Mouse (Mus musculus) thymus, adult 18-20 months (tissue): Measurements from ENCODE around the gene Pld3.

Source experiments
- DNase-seq, 2 experiments: peaks; one replicate each; pipeline ENCODE4 v3.0.0; 2022; ENCODE audit warnings: mixed read lengths in 2 of 2

The Pld3 gene

DNA sequence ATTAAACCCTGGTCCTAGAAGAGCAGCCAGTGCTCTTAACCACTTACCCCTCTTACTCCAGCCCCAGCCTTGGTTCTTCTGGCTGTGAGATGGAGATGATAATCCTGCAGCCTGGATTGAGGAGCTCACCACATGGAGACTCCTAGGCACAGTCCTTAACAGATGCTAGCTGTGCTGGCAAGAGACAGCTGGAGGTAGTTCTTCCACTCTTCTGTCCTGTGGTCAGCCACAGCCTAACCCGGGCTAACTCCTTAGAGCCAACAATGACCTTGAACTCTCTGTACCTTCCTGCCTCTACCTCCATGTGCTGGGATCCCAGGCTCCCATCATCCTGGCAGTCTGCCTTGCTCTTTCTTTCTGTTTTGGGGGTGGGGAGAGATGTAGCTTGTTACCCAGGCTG, 8.0 kb upstream of the Pld3 start:
- DNase-seq, result no peak

DNA sequence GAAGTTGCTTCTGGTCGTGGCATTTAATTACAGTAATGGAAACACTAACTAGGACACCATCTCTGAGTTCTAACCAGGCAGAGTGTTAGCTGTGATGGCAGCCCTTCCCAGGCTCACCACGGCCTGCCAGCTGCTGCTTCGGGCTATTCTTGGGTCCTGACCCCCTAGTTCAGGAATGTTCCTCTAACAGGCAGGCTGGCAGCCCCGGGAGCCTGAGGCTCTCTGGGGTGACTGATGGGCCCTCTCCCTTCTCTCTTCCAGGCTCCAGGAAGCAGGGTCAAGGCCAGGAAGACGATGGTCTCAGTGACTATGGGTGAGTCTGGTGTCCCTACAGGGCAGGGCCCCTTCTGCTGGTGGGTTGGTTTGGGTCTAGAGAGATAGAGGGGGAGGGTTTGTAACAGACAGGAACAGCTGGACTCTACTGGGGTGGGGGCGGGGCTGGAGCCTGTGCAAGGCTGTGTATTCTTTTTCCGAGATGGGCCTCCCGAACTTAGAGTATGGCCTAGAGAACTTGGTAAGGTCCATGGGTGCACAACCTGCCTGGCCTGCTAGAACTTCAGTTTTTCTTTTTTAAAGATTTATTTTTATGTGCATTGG, 7.4 kb upstream of the Pld3 start:
- DNase-seq, result no peak

DNA sequence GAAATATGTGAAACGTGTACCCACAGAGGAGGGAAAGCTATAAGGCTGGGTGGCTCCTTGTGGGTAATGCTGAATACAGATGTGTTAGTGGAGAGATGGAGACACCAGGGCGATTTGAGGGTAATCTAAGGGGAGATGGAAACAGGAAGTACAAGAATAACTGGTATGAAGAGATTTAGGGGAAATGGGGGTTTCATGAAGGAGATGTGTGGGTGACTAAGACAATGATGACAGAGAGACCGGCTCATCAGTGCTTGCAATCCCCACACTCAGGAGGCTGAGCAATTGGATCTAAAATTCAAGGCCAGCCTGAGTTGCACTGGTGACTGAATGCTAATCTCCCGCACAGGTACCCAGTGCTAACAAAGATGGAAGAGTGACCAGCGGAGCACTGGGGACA, 948 bp downstream of the Pld3 start:
- no peak for DNase-seq

DNA sequence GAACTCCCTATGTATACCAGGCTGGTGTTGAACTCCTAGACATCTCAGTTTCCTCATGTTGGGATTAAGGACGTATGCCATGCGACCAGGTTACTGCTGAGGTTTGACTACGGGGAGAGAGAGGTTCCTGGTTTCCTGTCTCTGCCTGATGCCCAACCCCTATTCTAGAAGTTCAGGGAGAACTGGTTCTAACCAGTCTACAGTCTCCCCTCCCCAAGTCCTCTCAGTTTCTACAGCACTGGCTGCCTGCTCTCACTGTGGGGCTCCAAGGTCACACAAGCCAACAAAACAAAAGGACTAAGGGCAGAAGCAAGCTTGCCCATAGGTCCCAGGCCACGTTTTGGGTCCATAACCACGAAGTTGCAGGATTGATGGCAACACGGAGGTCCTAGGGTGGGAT, 3.4 kb downstream of the Pld3 start:
- DNase-seq, result no peak

DNA sequence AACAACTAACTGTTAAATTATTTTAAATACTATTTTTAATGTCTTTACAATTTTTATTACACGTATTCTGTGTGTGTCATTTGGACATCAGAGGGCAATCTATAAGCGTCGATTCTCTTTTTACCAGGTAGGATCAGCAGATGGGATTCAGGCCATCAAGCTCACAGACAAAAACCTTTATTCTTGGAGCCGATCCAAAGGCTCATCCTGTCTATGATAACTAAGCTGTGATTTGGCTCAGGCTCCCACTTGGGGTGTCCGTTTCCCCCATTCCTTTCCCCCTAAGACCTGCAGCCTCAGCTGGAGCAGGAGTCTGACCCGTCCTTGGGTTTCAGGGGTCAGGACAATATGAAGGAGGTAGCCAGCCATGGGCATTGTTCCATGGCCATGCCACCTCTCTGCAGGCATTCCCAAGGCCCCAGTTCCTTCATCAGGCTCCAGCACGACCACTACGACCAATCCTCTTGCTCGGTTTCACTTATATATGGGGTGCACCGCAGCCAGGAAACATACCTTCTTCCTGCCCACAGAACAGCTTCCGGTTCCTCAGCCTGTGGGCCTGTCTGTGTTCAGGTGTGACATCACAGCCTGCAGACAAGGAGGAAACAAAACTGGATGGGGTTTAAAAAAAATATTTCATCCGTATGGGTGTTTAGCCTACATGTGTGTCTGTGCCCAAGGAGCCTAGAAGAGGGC, 8.2 kb downstream of the Pld3 start:
- DNase-seq, result peak; percentile 65 to 86

DNA sequence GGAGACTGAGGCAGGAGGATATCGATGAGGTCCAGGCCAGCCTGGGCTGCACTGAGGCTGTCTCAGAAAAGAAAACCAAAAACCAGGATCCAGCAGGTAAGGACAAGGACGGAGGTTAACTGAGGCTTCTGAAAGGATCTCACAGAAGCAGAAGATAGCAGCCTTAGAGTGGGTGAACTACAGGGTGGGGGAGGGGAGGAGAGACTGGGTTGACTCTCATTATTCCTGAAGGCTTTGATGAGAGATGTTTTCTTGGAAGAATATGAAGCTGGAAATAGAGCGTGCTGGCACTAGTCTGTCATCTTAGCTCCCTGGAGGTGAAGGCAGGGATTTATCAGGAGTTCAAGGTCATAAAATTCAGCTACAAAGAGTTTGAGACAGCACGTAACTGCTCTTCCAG, 9.2 kb downstream of the Pld3 start:
- no peak for DNase-seq

DNA sequence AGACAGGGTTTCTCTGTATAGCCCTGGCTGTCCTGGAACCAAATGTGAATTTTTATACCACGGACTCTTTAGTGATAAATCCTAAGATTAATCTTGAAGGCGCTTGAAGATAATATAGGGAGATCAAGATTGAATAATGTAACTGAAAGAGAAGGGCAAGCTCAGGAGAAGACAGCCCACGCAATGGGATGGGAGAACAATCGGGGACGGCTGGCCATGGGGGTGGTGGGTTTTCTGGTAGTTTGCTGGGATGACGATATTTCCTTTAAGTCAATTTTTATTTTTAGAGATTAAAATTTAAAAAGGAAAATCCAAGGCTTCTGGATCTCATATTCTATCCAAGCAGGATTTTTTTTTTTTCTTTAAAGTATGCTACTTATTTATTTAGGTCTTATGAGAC, 10.0 kb downstream of the Pld3 start:
- no peak for DNase-seq

DNA sequence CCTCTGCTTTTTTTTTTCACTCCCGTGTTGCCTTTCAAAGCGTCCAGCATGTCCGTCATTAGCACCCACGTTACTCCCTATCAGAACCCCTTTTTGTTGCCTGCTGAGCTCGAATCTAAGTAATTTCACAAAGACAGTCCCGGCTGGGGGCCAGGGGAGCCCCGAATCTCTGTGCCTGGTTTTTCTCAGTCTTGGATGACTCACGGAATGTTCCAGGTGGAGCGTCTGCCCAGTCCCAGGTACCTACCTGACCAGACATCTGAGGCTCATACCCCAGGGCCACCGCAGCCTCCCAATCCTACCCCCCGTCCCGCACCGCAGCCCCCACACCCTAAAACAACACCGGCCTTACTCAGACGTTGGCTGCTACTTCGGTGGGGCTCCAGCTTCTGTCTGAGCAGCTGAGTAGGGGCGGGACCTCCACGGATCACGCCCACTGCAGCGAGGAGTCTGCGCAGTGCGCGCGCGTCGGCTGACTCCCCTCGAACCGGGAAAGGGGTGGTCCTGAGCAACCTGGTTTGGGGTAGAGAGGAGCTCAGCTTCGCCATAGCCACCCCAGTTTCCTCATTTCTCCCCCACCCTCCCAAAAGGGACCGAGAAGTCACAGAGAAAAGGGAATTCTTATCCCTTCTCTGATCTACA, 10.5 kb downstream of the Pld3 start:
- peak; percentile 93 to 94 for DNase-seq

DNA sequence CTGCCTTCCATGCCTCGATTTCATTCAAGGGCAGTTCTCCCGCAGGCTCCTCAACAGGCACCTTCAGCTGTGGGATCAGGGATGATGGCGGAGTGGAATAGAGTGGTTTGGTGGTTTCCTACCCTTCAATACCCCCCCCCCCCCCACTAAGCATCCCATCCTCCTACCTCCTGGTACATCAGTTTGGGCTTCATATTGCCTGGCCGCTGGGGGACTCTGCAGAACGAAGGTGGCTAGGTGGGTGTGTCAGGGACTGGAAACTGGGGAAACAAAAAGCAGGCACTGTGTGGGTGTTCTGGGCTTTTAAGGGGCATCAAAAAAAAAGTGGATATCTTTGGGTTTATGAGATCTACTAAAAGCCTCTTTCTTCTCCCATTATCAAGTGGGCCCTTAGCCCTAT, 11.1 kb downstream of the Pld3 start:
- DNase-seq, result no peak

DNA sequence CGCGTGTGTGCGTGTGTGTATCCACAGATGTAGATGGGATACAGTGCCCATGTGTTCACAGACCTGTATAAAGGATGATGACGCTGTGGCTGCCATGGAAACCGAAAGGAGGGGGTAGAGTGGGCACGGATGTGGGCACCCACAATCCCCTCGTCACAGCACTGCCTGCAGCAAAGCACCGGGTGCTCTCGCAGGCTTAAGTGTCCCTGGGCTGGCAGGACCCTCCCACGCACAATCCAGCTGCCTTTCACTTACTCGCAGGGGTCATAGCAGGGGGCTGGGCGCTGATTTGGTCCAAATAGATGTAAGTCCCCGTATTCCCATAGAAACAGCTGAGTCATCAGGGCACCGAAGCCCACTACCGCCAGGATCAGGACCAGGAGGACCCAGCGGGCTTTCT, 11.6 kb downstream of the Pld3 start:
- DNase-seq, result peak; percentile 90 to 96

DNA sequence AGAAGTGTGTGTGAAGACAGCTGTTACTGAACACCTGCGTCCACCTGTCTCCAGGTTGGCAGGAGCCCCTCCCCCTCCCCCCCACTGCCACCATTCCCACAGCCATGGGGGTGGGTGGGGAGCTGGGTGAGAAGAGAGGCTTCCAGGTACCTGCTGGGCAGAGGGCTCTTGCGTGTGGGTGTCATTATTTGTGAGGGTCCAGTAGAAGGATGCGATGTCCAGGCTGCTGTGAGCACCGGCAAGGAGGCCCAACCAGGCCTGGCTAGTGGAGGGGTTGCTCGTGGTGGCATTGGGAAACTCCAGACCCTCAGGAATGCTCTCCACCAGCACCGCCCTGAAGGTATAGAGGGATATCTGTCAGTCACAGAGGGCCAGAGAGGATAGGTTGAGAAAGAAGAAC, 12.1 kb downstream of the Pld3 start:
- DNase-seq, result peak in 1 of 2 experiments; percentile 38

DNA sequence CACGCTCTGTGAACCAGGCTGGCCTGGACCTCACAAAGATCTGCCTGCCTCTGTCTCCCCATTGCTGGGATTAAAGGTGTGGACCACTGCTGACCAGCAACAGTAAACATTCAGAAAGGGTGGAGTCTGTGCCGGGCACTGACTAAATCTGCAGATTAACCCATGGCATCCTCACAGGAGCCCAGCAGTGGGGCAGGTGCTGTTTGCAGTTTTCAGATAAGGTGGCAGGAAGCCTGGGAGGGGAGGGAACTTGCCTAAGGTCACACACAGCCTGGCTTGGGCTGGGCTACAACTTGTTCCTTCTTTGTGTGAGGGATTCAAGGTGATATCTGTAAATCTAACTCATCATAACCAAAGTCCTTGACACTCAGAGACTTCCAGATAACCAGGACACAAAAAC, 12.5 kb downstream of the Pld3 start:
- no peak for DNase-seq

DNA sequence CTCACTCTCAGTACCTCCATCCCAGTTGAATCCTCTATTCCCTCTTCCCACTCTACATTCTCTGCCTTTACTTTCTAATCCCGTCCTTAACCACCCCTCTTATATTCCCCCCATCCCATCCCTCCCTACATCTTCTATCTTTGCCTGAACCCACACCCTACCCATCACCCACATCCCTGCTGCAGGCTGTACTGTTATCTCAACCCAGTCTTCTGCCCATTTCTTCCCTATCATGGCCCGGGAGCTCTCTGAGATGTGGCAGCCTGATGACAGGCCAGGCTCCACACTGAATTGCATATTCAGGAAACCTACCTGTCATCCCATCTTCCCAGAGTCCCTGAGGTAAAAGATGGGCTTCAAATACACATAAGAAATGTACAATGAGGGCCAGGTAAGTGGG, 14.2 kb downstream of the Pld3 start:
- no peak for DNase-seq

DNA sequence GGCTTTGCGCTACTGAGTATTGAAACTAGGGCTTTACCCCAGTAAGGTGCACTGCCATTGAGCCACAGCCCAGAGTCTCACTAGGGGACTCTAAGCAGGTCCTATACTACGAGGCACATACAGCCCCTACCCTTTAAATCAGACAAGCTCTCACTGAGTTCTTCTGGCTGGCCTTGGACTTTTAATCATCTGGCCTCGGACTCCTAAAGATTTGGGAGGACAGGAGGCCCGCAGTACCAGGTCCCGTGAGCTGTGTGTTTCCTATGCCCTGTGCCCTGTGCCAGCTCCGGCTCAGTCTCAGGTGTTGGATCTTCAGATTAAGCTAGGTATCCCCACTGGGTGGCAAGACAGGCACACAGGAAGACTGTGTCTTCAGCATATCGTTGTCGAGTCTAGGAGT, 15.0 kb downstream of the Pld3 start:
- DNase-seq, result no peak

DNA sequence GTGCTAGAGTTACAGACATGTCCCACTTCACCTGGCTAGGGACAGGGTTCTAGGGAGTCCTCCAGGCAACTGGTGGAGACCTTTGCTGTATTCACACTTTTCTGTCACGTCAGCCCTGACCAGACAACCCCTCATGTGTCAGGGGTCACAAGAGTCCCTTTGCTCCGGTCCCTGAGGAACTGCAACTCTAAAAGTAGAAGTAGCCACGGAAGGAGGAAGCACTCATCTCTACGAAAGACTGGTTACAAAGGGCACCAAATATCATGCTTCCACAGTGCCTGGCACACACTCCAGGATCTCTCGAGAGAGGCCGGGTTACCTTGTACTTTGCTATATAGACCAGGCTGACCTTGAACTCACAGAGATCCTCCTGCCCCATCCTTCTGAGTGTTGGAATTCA, 16.4 kb downstream of the Pld3 start:
- no peak for DNase-seq

DNA sequence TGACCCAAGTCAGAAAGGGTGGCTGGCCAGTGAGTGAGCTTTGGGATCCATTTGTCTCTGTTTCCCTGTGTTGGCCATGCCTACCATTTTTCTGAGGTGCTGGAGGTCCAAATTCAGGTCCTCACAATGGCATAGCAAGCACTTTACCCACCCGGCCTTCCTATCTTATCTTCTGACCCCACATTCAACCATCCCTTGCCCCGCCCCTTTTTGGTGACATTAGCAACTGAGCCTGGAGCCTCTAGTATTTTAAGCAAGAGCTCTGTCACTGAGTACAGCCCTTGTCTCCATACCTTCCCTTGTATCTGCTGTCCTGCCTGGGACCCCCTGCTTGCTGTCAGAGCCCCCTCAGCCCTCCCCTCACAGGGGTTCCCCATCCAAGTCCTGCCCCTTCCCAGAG, 17.6 kb downstream of the Pld3 start:
- no peak for DNase-seq

DNA sequence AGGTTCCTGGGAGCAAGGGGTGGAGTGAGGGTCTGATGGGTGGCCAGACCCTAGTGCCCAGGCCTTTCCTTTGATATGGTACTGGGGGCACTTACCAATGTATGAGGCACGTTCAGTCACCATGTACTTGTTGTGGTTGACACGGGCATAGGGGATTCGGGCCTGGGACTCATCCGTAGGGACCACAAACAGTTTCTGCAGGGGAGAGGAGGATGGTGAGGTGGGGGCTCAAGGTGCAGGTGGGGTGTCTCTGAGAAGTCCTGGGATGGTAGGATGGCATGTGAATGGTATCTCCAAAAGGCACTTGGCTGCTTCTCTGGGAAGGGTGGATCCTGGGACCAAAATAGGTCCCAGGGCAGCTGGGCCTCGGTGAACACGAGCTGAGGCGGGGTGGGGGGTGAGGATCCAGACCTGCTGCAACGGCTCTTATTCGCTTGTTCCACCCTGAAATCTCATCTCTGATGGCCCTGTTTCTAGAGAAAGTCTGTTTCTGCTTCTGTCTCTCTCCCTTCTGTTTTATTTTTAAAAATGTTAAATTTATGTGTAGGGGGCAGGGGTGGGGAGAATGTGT, 20.5 kb downstream of the Pld3 start:
- DNase-seq, result no peak

DNA sequence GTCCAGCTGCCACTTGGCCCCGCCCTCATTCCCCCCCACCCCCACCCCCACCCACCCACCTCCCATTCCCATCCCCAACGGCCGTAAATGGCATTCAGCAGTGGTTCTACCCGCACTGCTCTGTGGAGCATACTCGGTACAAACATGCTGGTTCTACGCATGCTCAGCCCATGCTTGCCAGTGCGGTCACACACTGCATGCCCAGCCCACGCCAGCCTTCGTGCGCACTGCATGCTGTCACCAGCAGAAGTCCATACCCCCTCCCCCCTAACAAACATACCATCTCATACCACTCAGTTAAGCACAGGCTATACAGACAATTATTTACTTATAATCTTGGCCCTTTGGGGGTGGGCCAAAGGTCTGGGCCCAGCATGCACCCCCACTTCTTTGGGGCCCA, 21.3 kb downstream of the Pld3 start:
- DNase-seq, result no peak

DNA sequence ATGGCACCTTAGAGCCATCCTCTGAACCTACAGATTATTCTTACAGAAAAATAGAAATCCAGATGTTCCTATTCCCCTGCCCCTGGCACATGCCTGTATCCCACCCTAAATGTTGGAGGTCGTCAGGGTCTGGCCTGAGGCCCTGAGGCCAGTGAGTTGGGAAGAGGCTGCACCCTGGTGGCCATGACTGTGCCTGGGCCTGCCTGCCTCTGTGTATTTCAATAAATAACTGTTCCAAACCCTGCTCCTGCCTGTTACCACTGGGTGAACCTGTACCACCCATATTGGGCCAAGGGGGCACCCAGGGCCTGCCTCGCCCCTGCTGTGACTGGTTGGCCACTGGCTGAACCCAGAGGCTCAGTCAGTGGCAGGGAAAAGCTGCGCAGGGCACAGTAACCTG, 22.1 kb downstream of the Pld3 start:
- no peak for DNase-seq

DNA sequence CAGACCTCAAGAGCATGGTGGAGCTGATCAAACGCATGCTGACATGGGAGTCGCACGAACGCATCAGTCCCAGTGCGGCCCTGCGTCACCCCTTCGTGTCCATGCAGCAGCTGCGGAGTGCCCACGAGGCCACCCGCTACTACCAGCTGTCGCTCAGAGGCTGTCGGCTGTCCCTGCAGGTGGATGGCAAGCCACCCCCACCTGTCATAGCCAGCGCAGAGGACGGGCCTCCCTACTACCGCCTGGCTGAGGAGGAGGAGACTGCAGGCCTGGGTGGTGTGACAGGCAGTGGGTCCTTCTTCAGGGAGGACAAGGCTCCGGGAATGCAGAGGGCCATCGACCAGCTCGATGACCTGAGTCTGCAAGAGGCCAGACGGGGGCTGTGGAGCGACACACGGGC, 23.9 kb downstream of the Pld3 start:
- DNase-seq, result no peak

DNA sequence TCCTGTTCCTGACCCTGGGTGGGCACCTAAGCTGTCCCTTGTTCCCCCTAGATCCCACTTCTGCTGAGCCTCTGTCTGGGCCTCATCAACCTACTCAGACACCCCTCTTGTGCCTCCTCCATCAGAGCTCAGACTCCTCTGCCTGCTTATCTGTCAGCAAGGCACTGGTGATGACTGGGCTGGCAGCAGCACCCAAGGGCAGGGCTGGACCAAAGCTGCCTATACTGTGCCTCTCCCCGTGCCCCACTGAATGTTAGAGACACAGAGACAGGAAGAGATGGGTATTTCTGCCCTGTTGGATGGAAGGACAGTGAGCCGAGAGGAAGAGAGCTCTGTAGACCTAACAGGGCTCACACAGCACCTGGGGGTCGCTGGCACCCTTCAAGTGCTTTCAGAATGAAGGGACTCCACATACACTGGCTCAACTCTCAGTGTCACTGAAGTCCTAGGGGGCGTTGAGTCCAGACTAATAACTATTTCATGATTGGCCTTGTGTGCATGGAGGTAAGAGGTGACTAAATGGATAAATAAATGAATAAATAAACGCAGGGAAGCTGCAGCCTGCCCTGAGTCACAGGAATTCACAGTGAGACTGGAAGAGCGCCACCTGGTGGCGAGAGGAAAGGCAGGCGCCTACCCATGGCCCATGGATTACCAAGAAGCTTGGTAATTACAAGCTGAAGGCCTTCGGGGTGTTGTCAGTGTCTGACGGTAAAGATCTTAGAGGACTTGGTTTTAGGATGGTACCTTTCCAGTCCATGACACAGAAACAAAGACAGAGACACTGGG, 26.8 kb downstream of the Pld3 start:
- no peak for DNase-seq

DNA sequence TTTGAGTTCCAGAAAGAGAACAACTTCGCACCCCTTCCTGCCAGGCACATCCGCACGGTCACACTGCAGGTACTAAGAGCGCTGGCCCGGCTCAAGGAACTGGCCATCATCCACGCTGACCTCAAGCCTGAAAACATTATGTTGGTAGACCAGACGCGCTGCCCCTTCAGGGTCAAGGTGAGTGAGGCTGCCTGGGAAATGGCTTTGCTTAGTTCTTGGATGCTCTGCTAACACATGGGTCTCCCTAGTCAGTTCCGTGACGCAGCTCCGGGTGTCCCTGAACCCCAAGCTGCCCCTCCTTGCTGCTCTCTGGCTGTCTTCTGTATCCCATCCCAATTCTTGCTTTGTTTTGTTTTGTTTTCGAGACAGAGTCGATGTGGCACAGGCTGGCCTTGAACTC, 29.2 kb downstream of the Pld3 start:
- no peak for DNase-seq

DNA sequence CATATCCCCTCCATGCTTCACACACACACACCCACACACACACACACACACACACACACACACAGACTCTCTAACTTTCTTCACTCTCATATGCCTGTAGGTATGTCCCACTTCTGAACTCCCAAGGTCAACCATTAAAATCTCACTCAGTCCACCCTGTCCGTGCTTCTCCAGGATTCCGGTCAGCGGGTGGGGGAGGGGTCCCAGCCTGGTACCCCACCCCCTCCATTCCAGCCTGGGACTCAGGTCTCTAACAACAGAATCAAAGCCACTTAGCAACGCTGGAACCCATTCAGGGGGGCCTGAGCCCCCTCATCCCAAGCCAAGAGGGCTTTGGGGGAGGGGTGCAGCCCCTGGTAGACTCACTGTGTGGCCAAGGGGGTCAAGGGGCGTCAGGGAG, 30.1 kb downstream of the Pld3 start, which contains the start of gene Hipk4:
Gene Hipk4 (plus strand): TSS at position 301 of the 400 bp plus-strand sequence.
- no peak for DNase-seq
